Mouse (Mus musculus): ENCODE measurements around the gene Orc2.
A peak's percentile ranks its signal among the peaks of the same experiment; 100 is the strongest.

DNA sequence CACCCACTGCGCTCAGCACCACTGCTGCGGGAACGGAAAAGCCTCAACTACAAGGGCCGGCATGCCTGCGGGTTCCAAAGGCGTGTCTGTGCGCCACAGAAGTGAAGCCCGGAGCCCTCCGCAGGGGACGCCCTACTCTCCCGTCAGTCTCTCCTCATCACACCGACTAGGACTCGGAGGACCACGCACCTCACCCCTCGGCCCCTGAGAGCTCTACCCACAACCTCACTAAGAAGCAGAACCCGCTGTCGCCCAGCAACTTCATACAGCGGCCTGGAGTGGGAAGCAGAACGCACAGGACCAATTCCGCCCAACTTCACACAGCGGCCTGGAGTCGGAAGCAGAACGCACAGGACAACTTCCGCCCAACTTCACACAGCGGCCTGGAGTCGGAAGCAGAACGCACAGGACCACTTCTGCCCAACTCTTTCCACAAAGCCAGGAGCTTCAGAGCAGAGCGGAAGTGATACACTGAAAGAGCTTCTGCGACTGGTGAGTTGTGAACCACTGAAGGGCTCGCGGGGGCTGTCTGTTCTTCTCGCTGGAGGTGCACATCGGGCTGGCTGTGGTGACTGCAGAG, 59.7 kb downstream of the Orc2 start, which contains the start of the genes Nif3l1 and Ppil3:
- TF ChIP-seq CTCF (IDR thresholded peaks at IDR 0.05; ENCODE audit: insufficient read depth, low read length) (no peak), POLR2A (IDR thresholded peaks at IDR 0.05; ENCODE audit: borderline replicate concordance, extremely low read depth, low read depth, low read length) (peak; percentile 79)

All from lung, adult 2 months (tissue).